Mouse (Mus musculus) NIH3T3 (cell line): ENCODE measurements at regions not wholly inside any gene's neighbourhood (a gene's known extent, or its start where the extent isn't known, plus 50 kb on each side); places are given as distances from the start of the nearest gene placed in this dataset.

Source experiments
- DNase-seq: peaks from one replicate; pipeline ENCODE4 v3.0.0-alpha.2; 2012; ENCODE audit warnings: low read depth

- peak; percentile 3 for DNase-seq
Measured at GRCm38 (mm10) chr5:46278190-46278589, 420.8 kb upstream of the Lcorl start.

GRCm38 (mm10) chr5:46256730-46257129, 399.3 kb upstream of the Lcorl start:
- no peak for DNase-seq

GRCm38 (mm10) chr5:46253940-46254339, 396.5 kb upstream of the Lcorl start:
- DNase-seq, result no peak

- no peak for DNase-seq
Measured at GRCm38 (mm10) chr5:46235364-46236067, 378.1 kb upstream of the Lcorl start.

DNA sequence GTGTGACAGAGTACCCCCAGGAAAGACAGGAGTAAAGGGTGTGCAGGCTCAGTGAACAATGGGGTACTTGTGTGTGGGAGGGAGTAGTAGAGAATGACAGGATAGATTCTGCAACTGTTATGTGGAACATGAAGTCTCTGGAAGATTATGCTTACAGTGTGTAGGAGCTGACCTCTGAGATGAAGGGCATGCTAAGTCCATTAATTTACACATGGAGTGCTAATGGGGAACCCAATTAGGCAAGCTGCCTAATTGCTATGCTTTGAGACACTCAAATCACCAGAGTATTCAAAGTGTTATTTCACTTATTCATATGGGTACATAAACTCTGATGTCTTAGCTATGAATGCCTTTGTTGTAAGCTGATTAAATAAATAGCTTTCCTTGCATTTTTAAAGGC, 375.4 kb upstream of the Lcorl start:
- no peak for DNase-seq

GRCm38 (mm10) chr5:46228667-46229066, 371.3 kb upstream of the Lcorl start:
- DNase-seq, result no peak

GRCm38 (mm10) chr5:46212845-46213468, 355.5 kb upstream of the Lcorl start:
- DNase-seq, result no peak

GRCm38 (mm10) chr5:46209076-46209475, 351.7 kb upstream of the Lcorl start:
- no peak for DNase-seq

DNA sequence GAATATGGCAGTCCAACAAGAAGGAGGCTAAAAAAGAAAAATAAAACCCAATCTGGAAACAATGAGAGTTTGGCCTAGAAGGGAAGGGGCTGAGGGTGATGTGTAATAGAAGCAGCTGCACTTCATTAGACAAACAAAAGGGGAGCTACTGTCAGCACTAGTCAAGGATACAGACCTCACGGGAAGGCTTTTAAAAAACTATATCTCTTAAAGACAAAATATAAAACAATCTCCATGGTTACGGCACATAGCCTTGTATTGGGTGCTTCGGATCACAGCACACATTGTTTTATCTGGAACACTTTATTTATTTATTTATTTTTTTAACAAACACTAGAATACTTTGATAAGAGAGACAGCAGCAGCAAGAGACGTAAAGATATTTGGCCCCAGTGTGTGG, 346.3 kb upstream of the Lcorl start:
- no peak for DNase-seq

GRCm38 (mm10) chr5:46202457-46202772, 345.0 kb upstream of the Lcorl start:
- DNase-seq, result no peak

DNA sequence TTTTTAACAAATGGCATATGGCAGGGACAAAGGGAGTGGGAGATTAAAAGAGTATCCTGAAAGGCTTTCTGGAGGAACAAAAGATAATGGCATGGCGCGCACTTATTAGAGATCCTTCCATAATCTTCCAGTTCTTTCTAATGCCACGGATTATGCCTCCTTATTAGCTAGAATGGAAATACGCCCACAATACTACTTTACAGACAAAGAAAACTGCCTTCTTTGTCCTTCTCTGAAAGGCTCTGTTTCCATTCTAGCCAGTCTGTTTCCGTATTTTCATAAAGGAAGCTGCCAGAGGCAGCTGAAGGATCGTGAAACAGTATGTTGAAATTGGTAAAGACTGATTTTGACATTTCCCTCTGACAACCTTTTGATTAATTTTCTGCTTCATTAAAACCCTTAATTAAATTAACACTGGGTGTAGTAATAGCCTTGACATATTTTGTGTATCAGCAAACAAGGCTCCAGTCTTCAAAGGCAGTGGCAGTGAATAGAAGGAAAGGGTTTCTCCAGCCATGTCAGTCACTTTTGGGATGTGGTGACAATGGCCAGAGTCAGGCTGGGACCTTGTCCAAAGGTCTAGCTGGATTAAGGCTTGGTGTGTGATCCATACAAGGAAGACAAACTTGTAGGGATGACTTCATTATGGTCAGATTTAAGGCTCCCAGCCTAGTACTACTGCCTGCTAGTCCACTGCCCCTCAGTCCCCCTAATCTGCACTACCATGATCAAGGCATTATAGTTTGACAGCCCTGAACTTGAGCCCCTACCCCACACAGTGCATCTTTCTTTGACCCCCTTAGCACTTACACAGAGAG, 344.4 kb upstream of the Lcorl start:
- DNase-seq, result no peak

DNA sequence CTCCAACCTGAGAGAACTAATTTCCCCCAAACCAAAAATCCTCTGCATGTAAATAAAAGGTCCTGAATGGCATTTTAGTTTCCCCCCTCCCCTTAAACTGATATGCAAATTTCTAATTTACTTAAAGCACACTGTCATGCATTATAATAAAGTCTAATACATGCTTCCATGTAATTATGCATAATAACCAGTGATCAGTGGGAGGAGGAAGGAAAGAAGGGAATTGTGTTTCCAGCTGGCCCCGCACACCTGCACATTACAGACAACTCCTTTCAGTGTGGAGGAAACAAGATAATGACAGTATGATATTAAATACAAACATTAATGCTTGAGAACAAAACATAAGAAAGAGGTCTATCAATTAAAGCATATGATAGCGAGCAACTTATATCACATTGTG, 329.5 kb upstream of the Lcorl start:
- no peak for DNase-seq

DNA sequence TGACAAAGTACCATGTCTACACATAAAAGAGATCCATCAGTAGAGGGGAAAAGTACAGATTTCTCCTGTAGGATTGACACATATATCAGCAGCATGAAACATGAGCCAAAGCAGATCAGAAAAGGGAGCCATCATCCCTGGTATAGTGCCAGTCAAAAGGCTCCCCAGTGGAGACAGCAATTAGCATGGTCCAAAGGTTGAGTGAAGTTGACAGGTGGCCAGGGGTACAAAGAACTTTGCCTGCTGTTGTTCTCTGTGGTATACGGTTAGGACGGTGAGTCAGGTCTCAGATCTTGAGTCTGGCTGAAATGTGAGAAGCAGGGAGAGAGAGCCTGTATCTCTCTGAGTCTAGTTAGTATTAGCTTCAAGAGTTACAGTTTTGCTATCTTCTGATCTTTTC, 324.7 kb upstream of the Lcorl start:
- no peak for DNase-seq

- DNase-seq, result no peak
Measured at GRCm38 (mm10) chr5:46172315-46172714, 314.9 kb upstream of the Lcorl start.

DNA sequence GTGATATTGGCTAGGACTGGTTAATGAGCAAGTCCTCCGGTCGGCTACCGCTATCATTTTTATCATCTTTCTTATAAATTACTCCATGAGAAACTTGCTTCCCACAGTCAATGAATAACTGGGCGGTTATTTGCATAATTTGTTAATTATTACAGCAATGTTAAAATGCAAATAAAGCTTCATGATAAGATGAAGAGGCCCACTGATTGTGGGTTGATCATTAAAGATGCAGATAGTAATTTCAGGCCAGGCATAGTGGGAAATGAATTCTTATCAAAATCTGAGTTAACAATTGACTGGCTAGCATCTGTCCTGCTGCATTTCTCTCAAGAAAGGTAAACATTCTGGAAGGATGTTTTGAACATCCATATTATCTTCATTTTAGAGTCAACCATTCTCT, 303.4 kb upstream of the Lcorl start:
- DNase-seq, result no peak

DNA sequence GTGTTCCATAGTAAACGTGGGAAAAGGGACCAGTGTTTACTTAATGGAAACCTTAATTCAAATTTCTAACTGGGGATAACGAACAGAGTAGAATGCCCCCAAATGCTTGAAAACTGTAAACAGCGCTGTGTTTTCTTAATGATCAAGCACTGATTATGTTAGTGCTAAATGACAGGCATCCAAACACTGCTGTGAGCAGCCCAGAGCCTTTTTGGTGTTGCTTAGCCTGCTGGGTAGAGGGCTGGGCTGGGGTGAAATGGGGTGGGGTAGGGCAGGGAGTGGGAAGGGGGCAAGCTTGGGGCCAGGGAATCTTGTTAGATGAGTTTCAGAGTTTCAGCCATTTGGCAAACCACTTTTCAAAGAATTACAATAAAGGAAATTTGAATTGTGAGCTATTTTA, 294.6 kb upstream of the Lcorl start:
- no peak for DNase-seq

DNA sequence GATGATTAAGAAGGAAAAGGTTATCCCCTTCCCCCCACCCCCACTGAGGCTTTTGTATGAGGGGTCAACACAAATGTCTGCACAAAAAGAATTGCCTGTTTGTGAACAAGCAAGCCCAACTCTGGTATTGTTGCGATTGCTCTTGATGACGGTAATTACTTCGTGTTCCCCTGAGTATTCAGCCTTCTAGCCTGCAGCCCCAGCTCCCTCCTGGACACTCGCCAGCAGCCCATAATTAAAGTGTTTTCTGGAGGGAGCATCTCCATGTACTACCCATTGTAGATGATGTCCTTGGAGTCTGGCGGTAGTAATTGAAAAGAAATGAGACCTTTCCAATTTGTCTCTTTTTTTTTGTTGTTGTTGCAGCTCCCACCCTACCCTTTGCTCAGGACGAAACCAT, 293.4 kb upstream of the Lcorl start:
- no peak for DNase-seq

GRCm38 (mm10) chr5:46149851-46150615, 292.6 kb upstream of the Lcorl start:
- no peak for DNase-seq

GRCm38 (mm10) chr5:46139024-46139423, 281.6 kb upstream of the Lcorl start:
- DNase-seq, result no peak

DNA sequence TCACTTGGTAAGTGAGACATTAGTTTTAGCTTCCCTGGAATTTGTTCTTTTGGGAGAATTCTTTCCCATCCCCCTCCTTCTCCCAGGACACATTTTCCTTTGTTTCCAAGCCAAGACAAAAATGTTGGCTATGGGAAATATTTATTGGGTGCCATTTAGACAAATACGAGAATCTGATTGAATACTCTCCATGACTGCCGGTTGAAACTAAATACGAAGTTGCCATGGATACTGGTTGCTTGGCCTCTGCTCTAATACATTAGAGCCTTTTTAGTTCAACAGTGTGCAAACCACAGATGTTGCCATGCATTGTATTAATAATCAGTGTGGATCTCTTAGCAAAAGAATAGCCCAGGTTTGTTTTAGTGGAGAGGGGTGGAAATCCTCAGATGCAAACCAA, 280.3 kb upstream of the Lcorl start:
- no peak for DNase-seq

DNA sequence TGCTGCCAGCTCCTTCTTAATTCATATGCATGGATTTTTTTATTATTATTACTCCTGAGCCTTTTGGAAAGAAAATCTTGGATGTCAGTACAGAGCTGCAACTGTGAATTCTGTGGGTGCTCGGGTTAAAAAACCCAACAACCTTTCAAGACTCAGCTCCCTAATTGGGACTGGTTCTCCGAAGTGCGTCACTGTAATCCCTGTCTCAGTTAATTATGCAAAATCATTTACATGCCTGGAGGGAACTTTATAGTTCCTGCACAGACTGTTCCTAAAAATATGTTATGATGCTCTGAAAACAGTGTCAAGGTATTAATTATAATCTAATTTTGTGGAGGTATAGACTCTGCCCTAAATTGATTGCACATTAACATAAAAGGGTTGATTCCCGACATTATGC, 250.6 kb upstream of the Lcorl start:
- DNase-seq, result no peak

- DNase-seq, result no peak
Measured at GRCm38 (mm10) chr5:46103350-46103749, 245.9 kb upstream of the Lcorl start.

GRCm38 (mm10) chr5:46092549-46092948, 235.1 kb upstream of the Lcorl start:
- no peak for DNase-seq
